Mouse (Mus musculus) embryo, embryonic 11.5 days (tissue): ENCODE results near the gene Myo1d.

ENCODE experiments used
- DNase-seq: peaks from one replicate; pipeline ENCODE4 v3.0.0-alpha.2; 2012; ENCODE audit warnings: low read depth, low spot score

Myo1d gene

DNA sequence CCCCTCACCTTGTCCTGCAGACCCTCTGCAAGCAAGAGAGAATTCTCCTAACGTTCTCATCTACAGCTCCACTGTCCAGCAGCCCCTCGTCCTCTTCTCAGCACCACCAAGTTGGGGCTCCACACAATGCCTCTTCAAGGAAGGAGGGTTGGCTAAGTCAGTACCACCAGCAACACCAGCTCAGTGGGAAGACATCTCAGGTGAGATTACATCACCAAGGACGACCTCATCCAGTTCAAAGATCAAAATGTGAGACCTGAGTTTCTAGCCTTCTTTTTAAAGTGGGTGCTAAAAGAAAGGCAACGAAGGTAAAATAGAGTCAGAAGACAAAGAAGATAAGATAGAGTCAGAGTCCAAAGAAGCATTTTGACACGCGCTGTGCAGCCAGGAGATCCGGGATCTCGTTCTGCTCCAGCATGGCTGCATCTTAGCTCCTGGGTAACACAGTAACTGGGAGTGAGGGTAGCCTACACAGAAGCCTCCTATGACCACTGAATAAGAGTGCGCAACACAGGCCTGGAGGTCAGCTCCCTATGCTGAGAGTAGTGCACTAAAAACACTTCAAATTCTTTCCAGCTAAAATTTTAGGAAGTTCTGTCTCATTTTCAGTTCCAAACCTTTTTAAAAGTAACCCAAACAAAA, 56.3 kb downstream of the Myo1d start:
- no peak for DNase-seq

DNA sequence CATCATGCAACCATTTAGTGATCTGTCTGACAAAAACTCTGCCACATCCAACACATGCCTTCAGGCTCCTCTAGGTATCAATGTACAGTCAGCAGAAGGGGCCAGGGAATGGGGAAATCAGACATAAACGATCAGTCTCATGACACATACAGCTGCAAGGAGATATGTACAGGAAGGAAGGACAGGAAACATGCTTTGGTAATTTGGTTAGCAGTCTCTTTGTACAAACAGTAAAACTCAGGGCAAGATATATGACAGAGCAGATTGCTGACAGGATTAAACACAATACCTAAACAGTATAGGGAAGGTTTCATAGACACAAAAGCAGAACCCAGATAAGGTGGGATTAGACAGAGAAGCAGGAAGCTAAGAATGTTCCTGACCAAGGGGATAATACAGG, 60.8 kb downstream of the Myo1d start:
- DNase-seq: no peak

DNA sequence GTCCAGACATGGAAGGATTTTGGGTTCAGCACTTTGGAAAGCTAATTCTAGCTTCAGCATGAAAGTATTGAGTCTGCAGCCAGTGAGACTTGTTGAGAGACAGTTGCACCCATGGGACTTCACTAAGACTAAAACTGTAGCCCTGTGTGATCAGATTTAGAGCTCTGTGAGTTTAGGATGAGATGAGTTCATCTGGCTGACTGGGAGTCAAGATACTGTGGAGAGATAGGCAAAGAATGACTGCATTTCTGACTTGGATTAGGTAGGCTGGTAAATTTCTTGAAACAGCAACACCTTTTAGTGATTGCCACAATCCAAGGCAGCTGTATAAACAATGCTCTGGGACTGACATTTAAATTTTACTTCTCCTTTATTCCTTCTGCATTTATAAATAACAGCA, 61.8 kb downstream of the Myo1d start:
- DNase-seq: no peak

DNA sequence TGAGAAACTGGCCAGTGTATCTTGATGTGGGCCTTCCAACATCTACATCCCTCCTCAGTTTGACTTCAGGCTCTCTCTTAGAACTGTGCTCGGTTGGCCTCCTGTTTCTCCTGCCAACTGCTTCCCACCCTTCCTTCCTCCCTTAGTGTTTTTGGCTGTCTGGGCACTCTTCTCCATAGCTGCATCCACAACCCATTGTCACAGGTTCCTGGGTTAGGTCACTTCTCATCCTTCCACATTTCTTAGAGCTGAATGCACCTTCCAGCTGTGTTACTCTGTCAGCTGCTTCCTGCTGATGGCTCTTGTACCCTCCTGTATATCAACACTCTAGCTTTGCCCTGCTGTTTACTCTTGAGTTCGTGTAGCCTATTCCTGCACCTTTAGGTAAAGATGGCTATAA, 64.7 kb downstream of the Myo1d start:
- DNase-seq: no peak

DNA sequence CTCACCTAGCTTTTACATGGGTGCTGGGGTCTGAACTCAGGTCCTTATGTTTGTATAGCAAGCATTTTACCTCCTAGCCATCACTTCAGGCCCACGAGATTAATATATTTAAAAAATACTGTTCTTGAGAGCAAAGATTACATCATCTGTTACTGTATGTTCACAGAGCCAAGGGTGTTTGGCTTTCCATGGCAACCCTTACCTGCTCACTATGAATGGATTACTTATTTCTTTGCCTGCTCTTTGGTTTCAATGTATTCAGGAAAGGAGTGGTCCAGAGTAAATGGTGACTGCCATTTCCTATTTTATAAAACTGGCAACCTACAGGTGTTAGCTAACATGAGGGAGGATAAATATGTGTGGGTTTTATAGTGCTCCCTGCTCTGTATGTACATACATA, 66.1 kb downstream of the Myo1d start:
- DNase-seq: no peak

DNA sequence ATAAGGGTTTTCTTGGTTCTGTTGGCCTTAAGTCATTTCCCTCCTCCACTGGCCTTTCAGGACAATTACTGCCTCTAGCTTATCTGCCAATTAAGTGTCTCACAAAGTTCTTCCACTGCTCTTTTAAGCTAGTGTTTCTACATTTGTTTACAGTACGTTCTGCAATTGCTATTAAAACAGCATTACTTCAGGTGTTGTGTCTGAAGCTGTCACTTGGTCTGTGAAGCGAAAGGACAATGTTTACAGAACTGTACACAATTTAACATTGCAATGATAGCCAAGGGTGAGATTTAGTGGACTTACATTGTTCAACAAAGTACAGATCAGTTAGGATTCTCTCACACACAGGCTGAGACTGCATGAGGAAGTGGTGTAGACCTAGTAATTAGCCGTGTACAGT, 67.6 kb downstream of the Myo1d start:
- DNase-seq: no peak

DNA sequence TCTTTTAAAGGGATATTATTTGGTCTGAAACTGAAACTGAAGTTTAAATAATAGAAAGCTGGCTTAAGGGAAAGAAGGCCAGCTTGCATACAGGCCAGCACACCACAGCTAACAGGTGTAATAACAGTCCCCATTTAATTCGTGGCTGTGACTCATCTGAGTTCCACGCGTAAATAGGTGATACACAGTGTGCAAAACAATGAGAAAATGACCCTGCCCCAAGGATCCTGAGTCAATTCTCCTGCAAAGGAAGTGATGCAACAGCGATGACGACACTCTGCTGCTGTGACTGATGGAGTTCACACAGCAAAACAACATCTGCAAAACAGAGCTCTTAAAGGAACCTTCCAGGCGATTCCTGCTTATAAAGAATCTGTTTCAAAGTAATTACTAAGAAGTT, 68.5 kb downstream of the Myo1d start:
- no peak for DNase-seq

DNA sequence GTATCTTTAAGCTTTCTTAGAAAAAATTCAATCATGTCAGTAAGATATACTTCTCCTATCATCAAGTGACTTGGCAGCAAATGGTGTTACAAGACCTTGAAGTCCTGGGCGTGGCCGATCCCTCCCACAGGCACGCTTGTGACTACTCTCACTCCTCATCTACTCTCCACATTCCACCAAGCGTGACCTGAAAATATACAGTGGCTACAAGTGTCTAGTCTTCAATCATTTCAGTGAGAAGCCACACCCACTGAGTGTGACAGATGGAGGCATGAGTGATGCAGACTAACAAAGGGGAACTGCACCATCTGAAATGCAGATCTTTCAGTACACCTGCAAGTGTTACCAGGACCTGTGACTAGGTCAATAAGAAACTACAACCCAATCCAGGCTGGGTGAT, 79.2 kb downstream of the Myo1d start:
- DNase-seq: no peak

DNA sequence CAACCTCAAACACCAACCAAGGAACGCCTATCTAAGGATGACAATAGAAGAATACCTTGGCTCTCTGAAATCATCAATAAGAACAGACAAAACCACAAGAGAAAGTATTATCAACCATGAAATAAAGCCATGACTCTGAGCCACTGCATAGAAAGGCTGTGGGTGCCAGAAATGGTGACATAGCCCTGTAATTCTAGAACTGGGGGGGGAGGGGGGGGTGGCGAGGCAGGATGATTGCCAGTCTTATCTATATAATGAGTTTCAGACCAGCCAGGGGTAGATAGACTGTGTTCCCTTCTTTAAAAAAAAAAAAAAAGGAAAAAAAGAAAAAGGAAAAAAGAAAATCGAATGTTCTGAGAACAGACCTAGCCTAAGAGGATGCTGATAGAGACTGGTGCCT, 81.1 kb downstream of the Myo1d start:
- DNase-seq: no peak

DNA sequence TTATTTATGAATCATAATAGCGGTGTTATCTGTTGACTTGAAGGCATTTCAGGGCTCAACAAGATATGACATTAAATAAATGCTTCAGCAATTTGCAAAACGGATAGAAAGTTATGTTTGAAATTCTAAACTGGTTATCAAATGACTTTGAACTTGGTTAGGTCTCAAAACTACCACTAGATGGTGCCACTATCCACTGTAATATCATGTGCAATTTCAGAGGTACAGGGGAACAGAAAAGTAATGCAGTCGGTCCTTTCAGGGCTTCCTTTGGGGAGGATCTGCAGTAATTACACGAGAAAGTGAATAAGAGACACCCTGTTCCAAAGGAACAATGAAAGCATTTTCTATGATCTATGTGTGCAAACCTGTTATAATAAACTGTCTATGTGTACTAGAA, 83.5 kb downstream of the Myo1d start:
- peak; percentile 35 for DNase-seq

DNA sequence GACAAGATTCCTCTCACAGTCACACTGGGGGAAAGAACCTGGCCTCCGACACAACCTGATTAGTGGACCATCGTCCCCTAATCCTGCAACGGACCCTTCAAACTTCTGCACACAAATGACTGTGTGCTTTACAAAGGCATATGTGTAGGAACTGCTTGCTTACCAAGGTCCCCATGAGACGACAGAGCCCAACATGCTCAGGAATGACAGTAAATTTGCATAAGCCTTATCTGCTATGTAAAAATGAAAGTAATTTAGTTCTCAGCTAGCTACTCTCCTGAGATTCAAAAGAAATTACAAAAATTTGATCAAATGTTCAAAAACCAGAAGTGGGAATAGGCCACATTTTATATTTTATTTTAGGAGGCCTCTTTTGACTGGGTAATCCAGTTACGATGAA, 95.2 kb downstream of the Myo1d start:
- DNase-seq: no peak

DNA sequence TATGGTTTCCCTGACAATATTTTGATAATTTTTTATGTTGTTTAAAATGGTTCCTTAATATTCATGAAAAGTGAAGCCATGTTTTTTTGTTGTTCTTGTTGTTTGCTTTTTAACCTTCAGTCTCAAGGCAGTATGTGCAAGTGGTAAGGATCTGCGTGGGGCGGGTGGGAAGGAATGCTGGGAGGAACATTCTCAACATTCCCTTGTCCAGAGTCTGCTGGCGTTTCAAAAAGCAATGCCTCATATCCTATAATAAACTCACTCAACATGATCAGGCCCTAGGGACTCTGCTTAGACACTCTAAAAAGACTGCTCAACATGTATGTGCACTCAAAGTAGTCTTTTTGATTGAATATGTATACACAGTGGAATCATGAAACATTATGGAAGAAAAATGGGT, 97.1 kb downstream of the Myo1d start:
- DNase-seq: no peak

DNA sequence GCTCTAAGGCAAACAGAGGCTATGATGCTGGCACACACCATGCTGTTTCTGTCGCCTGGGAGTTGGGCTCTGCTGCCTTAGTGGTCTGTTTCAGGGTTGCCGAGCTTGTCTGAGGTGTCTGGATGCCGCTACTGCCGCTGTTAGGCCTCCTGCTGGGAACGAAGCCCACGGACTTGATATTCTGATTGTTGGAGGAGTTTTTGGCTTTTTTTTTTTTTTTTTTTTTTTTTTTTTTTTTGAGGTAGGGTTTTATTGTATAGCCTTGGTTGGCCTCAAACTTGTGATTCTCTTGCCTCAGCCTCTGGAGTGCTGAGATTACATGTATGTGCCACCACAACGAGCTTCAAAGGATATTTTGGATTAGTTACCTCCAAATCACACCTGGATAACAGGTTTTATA, 106.8 kb downstream of the Myo1d start:
- no peak for DNase-seq

DNA sequence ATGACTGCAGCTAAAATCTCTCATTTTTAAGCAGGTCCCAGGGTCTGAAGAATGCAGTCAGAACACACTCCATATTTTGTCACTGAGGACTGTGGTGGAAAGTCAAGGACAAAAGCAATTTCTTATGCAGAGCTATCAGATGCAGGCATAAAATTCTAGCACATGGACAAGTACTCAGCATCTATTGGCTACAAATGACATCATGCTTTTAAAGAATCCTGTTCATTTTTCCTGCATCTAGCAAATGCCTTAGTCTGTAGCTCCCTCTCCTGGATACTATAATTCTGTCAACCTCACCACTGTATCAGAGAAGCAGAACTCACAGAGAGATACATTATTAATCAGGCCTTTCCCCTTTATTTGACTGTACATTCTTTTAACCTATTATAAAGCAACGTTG, 109.4 kb downstream of the Myo1d start:
- DNase-seq: peak; percentile 51

DNA sequence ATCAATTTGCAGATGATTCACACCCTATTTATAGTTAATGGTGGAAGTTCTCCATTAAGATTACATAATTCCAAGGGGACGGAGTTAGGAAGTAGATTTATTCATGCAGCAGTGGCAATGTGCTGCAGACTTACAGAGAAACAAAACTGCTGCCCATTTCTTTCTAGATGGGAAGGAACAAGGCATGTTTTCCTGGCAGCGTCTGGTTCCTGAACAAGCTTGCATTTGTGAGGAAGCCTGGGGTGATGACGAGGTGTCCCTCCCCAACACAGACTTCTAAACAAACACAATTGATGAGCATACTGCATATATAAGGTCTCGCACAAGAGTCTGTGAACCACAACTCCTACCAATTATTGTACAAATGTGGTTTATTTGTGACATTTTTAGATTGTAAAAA, 109.9 kb downstream of the Myo1d start:
- no peak for DNase-seq

DNA sequence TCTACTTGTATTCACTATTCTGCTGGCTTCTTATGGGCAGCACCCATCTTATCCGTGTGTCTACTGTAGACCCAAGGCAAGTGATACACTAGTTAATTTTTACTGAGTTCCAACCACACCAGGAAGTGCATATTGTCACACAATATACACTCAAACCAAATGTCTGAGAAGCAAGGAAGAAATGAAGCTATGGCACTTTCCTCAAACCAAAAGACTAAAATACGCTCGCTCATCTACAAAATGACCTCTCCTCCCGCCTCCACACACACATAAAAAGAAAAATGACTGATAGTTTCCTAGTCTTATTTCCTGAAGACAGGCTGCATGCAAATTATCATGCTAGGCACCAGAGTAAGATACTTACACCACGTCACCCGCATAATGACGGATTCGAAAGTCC, 113.6 kb downstream of the Myo1d start:
- DNase-seq: no peak

DNA sequence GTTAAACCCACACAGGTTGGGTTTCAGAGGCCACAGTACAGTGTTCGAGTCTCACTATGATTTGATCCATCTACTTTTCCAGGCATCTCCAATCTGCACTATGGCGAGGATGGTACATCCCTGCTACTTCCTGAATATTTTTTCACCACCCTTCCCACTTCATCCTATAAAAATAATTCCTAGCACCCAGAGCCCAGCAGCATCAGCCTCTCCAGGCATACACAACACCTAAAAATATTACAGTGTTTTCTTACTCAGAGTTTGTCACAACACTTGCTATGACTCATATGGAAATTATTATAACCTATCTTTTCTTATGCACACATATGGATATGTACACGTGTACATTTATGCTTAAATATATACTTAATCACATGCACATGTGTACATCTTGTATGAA, 115.6 kb downstream of the Myo1d start:
- DNase-seq: no peak

DNA sequence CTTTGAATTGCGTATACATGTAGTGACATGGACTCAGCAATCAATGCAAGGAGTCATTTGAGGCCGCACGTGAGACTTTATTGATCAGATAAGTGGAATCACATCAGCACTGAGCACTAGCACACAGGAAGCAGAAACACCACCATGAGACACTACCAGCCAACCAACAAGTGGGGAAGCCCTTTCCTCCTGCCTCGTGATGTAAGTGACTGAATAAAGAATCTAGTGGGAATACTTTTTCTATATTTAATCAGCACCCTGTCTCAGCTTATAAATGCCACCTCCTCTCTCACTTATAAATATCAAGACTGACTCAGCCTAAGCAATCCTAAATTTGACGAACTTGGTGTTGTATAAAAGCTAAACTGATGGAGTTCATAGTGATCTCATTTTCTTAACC, 134.7 kb downstream of the Myo1d start:
- DNase-seq: no peak

DNA sequence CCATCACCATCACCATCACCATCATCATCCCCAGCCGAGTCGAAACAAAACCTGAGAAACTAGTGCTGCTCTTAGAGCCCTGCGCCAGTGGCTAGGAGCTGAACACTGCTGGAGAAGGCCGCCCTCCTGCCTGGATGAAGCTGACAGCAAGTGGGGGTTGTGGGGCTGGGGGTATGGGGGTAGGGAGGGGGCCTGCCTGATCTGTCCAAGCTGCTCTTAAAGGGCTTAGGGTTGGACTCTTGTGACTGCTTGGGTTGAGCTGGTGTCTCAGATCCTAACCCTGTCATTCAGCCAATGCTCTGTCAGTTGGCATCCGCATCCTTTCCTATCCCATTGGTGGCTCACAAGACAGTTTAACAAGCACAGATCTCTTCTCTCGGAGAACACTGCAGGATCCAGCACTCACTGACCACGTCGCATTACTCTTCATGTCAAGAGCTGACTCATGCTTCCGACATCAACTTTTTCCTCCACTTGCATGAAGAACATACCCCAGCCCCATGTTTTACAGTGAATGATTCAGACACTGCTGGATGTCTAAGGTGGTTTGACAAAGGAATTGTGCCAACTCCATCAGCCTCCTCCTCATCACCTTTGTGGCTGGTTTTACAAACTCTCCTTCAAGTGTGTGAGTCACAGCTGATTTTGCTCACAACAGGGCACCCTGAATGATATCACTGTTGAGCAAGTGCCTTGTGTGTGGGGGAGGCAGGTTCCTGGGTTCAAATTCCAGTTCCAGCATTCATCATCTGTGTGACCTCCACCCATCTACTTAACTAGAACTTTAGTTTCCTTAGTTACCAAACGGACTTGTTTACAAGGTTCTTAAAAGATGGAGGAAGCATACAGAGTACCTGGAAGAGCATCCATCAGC, 150.6 kb downstream of the Myo1d start:
- no peak for DNase-seq

DNA sequence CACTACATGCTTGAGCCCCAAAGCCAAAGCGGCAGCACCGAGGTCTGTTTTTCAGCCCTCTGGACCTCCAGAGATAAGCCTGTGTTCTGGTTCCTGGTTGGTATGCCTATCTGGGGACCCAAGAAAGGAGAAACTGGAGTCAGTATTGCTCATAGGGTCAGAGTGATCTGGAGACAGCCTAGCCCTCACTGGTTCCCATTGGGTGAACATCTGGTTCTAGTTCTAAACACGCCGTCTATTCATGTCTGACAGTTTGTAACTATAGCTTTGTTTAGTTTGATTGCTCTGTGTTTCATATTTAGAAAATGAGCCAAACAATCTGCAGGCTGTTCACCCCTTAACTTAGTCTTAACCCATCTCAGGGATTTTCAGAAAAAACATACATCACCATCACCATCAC, 151.2 kb downstream of the Myo1d start:
- no peak for DNase-seq

DNA sequence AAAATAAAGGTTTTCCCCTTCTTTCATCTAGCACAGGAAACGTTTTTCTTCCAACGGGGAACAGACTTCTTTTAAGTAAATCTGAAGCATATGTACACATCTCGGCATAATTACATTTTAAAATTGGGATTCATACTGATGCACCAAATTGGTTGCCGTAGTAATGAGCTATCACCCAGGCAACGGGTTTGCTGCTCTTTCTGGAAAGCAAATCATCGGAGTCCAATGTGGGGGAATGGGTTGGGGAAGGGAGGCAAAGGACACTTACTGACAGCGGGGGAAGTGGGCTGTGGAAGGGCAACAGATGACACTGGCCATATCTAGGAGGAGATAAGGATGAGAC, 156.8 kb downstream of the Myo1d start:
- no peak for DNase-seq

DNA sequence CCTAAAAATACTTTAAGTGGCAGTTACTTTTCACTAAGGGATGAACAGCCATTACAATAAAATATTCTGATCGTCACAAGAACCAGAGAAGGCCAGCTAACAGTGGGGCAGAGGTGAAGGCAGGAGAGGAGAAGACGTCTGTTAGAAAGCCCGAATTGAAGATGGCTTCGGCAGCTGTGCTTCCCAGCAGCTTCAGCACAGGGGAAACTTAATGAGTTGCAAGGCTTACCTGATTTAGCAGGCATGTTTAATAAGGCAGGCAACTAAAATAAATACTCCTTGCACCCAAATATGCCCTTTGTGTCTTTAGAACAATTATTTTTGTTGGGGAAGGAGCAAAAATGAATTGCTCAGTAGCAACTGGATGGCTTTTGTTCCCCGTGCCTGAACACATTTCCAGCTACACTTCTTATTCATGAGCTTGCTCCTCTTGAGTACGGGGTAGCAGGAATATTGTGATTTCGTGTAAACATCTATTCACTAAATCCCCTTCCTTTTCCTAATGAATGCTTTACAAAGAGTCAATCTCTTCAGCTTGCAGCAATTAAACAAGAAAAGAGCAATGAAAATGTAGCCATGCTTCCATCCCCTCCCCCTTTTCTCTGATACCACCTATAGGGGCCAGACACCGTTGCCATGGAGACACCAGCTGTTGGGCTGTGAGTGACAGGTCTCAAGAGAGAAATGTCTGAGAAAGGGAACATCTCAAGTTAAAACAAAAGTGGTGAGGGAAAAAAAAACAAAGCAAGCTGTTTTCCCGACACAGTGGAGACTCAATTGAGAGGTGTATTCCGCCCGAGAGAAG, 157.4 kb downstream of the Myo1d start:
- no peak for DNase-seq
